Mouse (Mus musculus) yolk sac, embryonic 10.5 days (tissue): ENCODE results near the gene Auts2.

Source experiments
- DNase-seq: peaks from one replicate; pipeline ENCODE4 v3.0.0-alpha.2; 2017; ENCODE audit warnings: low spot score

Auts2 gene

DNA sequence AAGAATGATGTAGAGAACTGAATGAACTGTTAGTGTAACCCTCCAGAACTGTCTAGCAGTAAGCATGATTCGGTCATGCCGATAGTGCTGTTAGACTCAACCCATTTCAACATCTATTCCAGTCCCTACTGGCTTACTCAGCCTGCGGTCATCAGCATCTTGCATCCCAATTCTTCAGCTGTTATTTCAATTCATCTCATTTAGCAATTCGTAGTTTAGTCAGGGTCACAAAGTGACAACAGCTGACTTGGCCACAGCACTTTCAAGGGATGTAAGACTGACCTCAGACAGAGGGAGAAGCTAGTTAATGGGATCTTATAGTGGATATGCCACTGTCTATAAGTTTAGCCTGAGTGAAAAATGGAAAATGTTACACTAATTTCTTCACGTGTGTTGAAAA lies 936.4 kb downstream of the Auts2 start:
- DNase-seq = no peak

GRCm38 (mm10) chr5:131601934-131602692 lies 941.0 kb downstream of the Auts2 start:
- no peak for DNase-seq

GRCm38 (mm10) chr5:131600325-131601125 lies 942.6 kb downstream of the Auts2 start:
- no peak for DNase-seq

DNA sequence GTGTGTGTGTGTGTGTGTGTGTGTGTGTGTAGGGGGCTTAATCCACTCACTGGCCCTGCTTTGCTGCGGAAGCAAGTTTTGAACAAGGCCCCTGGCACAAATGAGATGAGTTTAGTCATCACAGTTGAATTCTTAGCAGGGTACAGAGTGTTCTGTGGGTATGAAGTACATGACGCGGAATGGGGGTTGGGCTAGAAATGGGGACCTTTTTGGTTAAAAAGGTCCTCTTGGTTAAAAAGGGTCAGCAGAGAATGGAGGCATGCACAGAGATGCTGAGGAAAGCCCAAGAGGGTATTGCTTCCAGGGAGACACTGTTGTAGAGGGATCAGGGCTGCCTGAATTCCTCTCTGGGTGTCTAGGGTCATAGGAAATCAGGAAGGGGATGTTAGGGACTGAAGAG lies 945.6 kb downstream of the Auts2 start:
- no peak for DNase-seq

DNA sequence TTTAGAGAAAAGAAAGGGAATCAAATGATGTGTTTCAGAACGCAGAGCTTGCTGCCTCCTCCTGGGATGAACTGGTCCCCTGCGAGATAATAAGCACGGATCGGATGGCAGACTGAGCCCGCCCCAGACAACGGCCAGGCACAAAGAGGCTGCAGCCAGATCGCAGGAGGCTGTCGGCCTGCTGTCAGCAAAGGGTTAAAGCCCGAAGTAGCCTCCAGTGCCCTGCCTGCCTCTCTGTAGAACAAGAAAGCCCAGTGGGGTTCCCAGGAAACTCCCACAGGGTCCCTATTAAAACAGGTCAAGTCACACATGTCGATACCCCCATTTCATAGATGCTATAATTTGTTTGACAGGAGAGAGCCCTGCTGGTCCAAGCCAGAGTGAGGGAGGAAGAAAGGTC lies 946.6 kb downstream of the Auts2 start:
- no peak for DNase-seq

GRCm38 (mm10) chr5:131595730-131596129 lies 947.4 kb downstream of the Auts2 start:
- no peak for DNase-seq

- no peak for DNase-seq
These were observed 948.5 kb downstream of the Auts2 start for GRCm38 (mm10) chr5:131594597-131594996.

GRCm38 (mm10) chr5:131593261-131593660 lies 949.9 kb downstream of the Auts2 start:
- no peak for DNase-seq

DNA sequence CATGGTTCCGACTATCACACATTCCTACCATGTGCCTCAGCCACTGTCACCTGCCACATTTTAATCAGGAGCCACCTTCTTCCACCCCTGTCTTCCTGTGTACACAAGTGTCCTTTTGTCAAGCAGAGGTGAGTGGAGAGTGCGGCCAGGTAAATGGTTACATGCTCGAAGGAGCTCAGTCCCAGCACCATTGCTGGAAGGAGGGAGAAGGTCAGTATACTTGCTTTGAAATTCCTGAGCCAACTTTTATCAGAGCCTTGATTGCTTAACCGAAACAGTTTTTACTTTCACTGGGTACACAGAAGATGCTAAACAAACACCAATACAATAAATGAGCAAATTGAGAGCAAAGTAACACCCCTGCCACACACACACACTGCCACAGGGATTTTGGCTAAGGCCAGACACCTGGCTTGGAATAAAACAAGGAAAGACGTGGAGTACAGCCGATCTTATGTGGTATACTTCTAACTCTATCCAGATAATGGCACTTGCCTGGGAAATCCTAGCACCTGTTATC lies 953.1 kb downstream of the Auts2 start:
- DNase-seq = peak; percentile 17

GRCm38 (mm10) chr5:131586332-131586700 lies 956.8 kb downstream of the Auts2 start:
- DNase-seq = no peak

- peak; percentile 32 for DNase-seq
These were observed 957.3 kb downstream of the Auts2 start for GRCm38 (mm10) chr5:131585684-131586331.

DNA sequence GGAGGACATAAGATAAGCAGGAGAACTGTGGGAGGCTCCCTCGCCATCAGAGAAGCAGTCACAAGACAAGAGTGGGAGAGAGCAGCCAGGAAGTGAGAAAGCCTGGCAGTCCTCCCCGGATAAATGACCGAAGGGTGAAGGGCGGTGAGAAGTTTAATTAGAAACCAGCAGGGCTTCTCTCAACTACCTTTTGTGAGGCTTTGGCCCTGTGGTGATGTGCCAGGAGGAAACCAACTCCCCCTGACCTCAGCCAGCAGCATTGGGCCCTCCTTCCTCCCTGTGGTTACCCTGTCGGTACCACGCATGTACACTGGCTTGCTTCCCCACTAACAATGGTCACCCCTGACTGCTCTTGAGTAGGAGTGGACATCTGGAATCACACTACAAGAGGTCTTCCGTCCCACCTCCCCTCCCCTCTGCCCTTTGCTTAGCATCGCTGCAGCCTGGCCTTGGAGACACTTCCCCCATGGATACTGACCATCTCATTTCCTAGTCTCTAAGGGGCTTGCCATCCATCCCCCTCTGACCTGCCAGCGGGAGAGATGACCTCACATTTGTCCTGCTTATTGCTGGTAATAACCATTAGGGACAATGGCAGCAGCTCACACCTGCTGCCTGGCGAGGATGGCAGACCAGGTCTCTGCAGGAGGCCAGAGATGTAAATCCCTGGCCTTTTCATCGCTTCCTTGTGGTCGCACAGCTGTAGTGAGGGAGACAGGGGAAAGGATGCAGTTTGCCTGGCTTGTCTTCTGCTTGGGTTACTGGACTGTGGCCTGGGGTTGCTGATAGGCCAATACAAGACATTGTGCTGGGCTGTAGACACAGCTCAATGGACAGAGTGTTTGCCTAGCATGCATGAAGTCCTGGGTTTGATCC lies 958.6 kb downstream of the Auts2 start:
- peak; percentile 15 for DNase-seq

GRCm38 (mm10) chr5:131581110-131582050 lies 961.8 kb downstream of the Auts2 start:
- DNase-seq = no peak

GRCm38 (mm10) chr5:131578737-131579136 lies 964.4 kb downstream of the Auts2 start:
- no peak for DNase-seq

DNA sequence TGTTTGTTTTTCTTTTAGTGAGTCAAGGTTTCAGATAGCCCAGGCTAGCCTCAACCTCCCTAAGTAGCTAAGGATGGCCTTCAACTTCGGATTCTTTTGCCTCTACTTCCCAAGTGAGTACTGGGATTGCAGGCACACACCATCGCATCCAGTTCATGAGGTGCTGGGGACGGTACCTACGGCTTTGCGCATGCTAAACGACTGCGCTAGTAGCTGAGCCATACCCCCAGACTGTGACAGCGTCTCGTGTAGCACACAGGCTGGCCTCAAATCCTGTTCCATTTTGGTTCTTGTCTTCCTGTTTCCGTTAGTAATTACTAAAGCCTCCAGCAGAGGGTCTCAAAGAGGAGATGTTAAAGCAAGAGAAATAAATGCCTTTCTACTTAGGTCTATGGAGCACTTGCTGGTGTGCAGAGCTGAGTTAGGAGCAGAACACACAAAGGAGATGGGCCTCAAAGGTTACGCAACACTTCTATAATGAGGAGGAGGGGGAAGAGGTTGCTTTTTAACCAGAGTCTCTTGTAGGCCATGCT lies 967.3 kb downstream of the Auts2 start:
- peak; percentile 33 for DNase-seq

- DNase-seq = no peak
These were observed 968.0 kb downstream of the Auts2 start for GRCm38 (mm10) chr5:131575086-131575514.

- no peak for DNase-seq
These were observed 968.6 kb downstream of the Auts2 start for GRCm38 (mm10) chr5:131574469-131575085.

- peak; percentile 73 for DNase-seq
These were observed 969.6 kb downstream of the Auts2 start for GRCm38 (mm10) chr5:131573296-131574177.

DNA sequence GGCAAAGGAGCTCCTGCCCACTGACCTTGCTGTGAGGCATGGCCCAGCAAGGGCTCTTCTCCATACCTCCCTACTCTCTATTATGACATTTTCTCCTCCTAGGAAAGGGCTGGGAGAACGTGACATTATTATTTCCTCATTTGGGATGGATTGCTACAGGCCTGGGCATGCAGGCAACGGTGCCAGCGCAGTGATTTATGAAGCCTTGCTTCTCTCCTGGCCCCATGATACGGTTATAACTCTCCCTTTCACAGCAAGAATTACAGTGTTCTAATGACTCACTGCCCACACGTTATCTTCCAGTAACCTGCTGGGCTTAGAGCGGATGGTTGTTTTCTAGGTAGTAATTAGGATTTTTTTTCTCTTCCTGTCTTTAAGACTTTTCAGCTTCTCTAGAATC lies 977.1 kb downstream of the Auts2 start:
- no peak for DNase-seq
